Comparison of ENCODE assay signal across 39 mouse cellular contexts in genomic region chr15:4894962-4895361, GRCm38 (mm10). TPM values are rescaled to one million over a fixed set of nuclear protein-coding genes. Genes with fewer than 3 reads are reported as not detected.
"Had no signal": no experiment of that assay in that cellular context is flagged by ENCODE, and none has a peak within 500 bp of the region (broad histone marks: within the 10 kb centered on the region; RNA-seq: fewer than 3 reads in every experiment).

No protein-coding gene starts in this region.

- H3K36me3 ChIP-seq: heart, embryonic 13.5 days; heart, embryonic 15.5 days; hindbrain, embryonic 10.5 days; hindbrain, embryonic 12.5 days; intestine, embryonic 15.5 days; limb, embryonic 10.5 days; limb, embryonic 12.5 days; liver, embryonic 13.5 days; liver, embryonic 15.5 days had no signal

- H3K4me1 ChIP-seq: heart, embryonic 13.5 days; heart, embryonic 15.5 days; hindbrain, embryonic 10.5 days; hindbrain, embryonic 12.5 days; intestine, embryonic 15.5 days; limb, embryonic 10.5 days; limb, embryonic 12.5 days; liver, embryonic 13.5 days; liver, embryonic 15.5 days had no signal

- DNase-seq: gastrocnemius, adult 2 months; gastrocnemius, postnatal 10 days; gastrocnemius, postnatal 25 days; heart, adult 18-20 months; heart, postnatal 14 days; heart, postnatal 36 days; kidney, adult 18-20 months; kidney, adult 8-10 months; kidney, postnatal 10 days; kidney, postnatal 25 days; kidney, postnatal 4 days; liver; liver, embryonic 13.5 days had no signal

- H3K27me3 ChIP-seq: heart, embryonic 13.5 days; heart, embryonic 15.5 days; hindbrain, embryonic 12.5 days; intestine, embryonic 15.5 days; limb, embryonic 12.5 days; liver, embryonic 13.5 days; liver, embryonic 15.5 days had no signal

- H3K9ac ChIP-seq: heart, embryonic 13.5 days; heart, embryonic 15.5 days; hindbrain, embryonic 12.5 days; hindbrain, embryonic 14.5 days; intestine, embryonic 15.5 days; limb, embryonic 12.5 days; liver, embryonic 13.5 days; liver, embryonic 15.5 days had no signal

- H3K9me3 ChIP-seq: heart, embryonic 13.5 days; heart, embryonic 15.5 days; hindbrain, embryonic 10.5 days; hindbrain, embryonic 12.5 days; intestine, embryonic 15.5 days; limb, embryonic 10.5 days; limb, embryonic 12.5 days; liver, embryonic 13.5 days; liver, embryonic 15.5 days had no signal

- H3K4me3 ChIP-seq: gastrocnemius, adult 2 months; heart, embryonic 13.5 days; heart, embryonic 15.5 days; hindbrain, embryonic 10.5 days; hindbrain, embryonic 12.5 days; intestine, embryonic 15.5 days; layer of hippocampus, adult 2 months; left cerebral cortex, adult 2 months; limb, embryonic 10.5 days; limb, embryonic 12.5 days; liver, embryonic 13.5 days; liver, embryonic 15.5 days had no signal

- ATAC-seq: hindbrain, embryonic 16.5 days; inflammation-experienced regulatory T-cells, adult 6 months; intestine, embryonic 15.5 days; intestine, postnatal 0 days had no signal

- H3K4me2 ChIP-seq: heart, embryonic 11.5 days; heart, embryonic 13.5 days; heart, embryonic 15.5 days; hindbrain, embryonic 12.5 days; hindbrain, embryonic 14.5 days; intestine, embryonic 15.5 days; limb, embryonic 12.5 days; liver, embryonic 11.5 days; liver, embryonic 13.5 days; liver, embryonic 15.5 days had no signal

- H3K27ac ChIP-seq: gastrocnemius, adult 2 months; heart, embryonic 13.5 days; heart, embryonic 15.5 days; hindbrain, embryonic 10.5 days; hindbrain, embryonic 12.5 days; hindbrain, embryonic 14.5 days; intestine, embryonic 15.5 days; layer of hippocampus, adult 2 months; left cerebral cortex, adult 2 months; limb, embryonic 10.5 days; limb, embryonic 12.5 days; liver, embryonic 13.5 days; liver, embryonic 15.5 days had no signal

RNA-seq across cellular contexts. Expression of gene Mroh2b, which starts 3.6 kb away (rescaled TPM):
- total RNA-seq: gastrocnemius, adult 2 months; gastrocnemius, postnatal 10 days; gastrocnemius, postnatal 25 days; gastrocnemius, postnatal 4 days; granulocyte monocyte progenitor cell, adult 5-6 weeks; heart, adult 18-20 months; heart, postnatal 14 days; heart, postnatal 36 days; layer of hippocampus, adult 2 months; layer of hippocampus, postnatal 10 days; layer of hippocampus, postnatal 25 days; left cerebral cortex, adult 2 months; left cerebral cortex, postnatal 14 days; left cerebral cortex, postnatal 36 days had no signal
- polyA plus RNA-seq: heart, embryonic 11.5 days; heart, embryonic 13.5 days; heart, embryonic 15.5 days; heart, postnatal 0 days; hindbrain, embryonic 10.5 days; hindbrain, embryonic 12.5 days; hindbrain, embryonic 14.5 days; hindbrain, embryonic 16.5 days; inflammation-experienced regulatory T-cells, adult 6 months; intestine, embryonic 15.5 days; intestine, postnatal 0 days; kidney, embryonic 14.5 days; kidney, embryonic 16.5 days; limb, embryonic 10.5 days; limb, embryonic 12.5 days; limb, embryonic 14.5 days; liver, embryonic 11.5 days; liver, embryonic 13.5 days; liver, embryonic 15.5 days had no signal
